Mouse (Mus musculus) spleen, postnatal 14 days (tissue): Measurements from ENCODE around the gene Vamp2.

Experiments used
- DNase-seq, 2 experiments: peaks; one replicate each; pipeline ENCODE4 v3.0.0; 2021 to 2022; ENCODE audit warnings: low spot score in 2 of 2

The Vamp2 gene

GRCm38 (mm10) chr11:69099177-69099914 is 11.1 kb downstream of the Vamp2 start:
- peak; percentile 32 to 35 for DNase-seq

GRCm38 (mm10) chr11:69099915-69100345 is 11.6 kb downstream of the Vamp2 start:
- peak; percentile 78 to 86 for DNase-seq

- DNase-seq = no peak
Observed at GRCm38 (mm10) chr11:69100639-69101360, 12.5 kb downstream of the Vamp2 start.

GRCm38 (mm10) chr11:69101604-69102402 is 13.5 kb downstream of the Vamp2 start:
- DNase-seq = no peak

DNA sequence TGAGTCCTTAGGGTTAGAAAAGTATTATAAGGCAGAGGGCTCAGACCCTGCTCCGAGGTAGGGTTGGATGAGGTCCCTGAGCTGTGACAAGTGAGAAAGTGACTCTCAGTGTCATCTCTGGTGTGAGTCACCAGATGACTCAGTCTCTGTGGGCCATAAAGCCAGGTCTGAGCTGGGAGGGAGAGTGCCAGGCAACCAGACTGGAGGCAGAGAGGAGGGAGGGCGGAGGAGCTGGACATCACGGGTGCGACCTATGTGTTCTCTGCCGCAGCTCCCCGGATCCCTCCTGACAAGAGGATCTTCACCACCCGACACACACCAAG is 14.1 kb downstream of the Vamp2 start:
- no peak for DNase-seq

- no peak for DNase-seq
Observed at GRCm38 (mm10) chr11:69103121-69103520, 14.8 kb downstream of the Vamp2 start.

GRCm38 (mm10) chr11:69103531-69104435 is 15.5 kb downstream of the Vamp2 start:
- DNase-seq = no peak

DNA sequence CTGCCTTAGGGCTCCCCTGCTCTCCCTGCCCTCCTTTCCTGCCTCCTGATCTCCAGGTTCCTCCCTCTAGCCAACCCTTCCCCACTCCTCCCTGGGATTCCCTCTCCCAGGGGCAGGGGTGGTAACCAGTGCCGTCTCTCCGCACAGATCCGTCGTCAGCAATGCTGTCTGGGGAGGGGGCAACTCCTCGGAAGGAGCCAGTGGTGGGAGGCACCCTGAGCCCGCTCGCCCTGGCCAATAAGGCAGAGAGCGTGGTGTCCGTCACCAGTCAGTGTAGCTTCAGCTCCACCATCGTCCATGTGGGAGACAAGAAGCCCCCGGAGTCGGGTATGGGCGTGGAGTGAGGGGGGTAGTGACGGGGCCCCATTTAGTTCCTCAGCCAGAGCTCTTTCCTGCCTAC is 16.2 kb downstream of the Vamp2 start:
- DNase-seq = no peak

DNA sequence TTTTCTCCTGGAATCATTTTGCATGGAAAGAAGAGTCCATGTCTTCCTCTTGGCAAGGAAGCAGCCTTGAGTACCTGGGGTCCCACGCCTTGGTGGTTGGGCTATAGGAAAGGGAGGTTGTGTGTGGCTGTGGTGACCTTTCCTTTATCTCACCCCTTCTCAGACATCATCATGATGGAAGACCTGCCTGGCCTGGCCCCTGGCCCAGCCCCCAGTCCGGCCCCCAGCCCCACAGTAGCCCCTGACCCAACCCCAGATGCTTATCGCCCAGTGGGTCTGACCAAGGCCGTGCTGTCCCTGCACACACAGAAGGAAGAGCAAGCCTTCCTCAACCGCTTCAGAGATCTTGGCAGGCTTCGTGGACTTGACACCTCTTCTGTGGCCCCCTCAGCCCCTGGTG is 16.9 kb downstream of the Vamp2 start:
- DNase-seq = no peak

GRCm38 (mm10) chr11:69105796-69106195 is 17.5 kb downstream of the Vamp2 start:
- DNase-seq = no peak

- no peak for DNase-seq
Observed at GRCm38 (mm10) chr11:69106299-69106698, 18.0 kb downstream of the Vamp2 start.

- no peak for DNase-seq
Observed at GRCm38 (mm10) chr11:69106842-69107241, 18.6 kb downstream of the Vamp2 start.

GRCm38 (mm10) chr11:69107676-69108075 is 19.4 kb downstream of the Vamp2 start:
- no peak for DNase-seq

- no peak for DNase-seq
Observed at GRCm38 (mm10) chr11:69108223-69108622, 19.9 kb downstream of the Vamp2 start.

DNA sequence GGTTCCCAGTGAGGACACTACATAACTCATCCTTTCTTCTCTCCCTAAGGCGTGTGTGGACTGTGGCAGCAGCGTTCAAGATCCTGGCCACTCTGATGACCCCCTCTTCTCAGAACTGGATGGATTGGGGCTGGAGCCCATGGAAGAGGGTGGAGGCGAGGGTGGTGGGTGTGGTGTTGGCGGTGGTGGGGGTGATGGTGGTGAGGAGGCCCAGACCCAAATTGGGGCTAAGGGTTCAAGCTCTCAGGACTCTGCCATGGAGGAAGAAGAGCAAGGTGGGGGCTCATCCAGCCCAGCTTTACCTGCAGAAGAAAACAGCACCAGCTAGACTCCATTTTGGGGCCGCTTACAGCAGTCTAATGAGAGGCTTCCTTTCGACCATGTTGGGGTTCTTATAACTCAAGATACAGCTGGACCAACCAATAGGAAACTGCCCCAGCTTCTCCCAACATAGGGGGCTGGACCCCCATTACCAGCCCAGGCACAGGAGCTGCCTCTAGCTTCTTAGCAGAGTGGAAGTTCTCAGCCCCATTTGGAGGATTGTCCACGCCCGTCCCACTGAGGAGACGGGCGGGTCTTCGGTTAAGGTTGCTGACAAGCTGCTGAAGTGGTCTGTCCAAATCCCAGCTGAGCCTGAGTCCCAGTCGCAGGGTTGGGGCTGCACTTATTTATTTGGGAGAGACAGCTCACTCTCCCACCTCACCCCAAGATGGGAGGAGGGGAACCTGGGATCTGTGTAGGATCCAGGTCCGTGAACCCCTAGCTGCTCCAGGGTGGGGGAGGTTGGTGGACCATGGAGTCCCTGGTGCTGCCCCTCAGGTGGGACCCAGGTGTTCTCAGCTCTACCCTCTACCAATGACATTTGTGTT is 21.0 kb downstream of the Vamp2 start:
- DNase-seq = no peak

GRCm38 (mm10) chr11:69110319-69111046 is 22.2 kb downstream of the Vamp2 start:
- peak; percentile 86 to 92 for DNase-seq

DNA sequence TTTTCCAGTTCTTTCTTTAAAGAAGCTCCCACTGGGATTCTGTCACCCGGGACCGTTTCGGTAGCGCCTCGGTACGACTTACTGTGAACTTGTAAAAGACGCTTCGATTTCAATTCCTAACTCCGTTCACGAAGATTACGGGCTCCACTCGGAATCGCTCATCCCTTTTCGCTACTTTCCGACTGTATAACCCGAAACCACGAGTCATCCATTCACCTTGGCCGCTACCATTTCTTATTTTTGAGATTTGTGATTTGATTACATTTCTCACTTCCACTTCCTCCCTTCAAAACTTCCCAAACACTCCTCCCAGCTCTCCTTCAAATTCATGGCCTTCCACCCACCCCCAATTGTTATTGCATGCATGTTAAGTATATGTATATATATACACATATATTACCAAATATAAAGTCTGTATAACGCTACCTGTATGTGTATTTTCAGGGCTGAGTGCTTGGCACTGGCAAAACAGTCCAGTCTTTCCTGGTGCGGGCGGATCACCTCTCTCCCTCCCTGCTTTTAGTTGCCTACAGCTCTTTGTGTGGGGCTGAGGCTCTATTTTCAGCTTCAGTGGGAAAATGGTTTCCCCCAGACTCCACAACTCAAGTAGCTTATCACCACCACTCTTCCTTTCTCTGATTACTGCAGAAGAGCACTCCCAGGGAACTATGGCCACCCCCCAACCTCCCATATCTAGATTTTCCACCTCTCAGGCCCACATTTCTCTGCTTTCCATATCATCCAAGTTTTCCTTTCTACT is 22.9 kb downstream of the Vamp2 start:
- DNase-seq = no peak

- DNase-seq = no peak
Observed at GRCm38 (mm10) chr11:69111865-69112264, 23.6 kb downstream of the Vamp2 start.

DNA sequence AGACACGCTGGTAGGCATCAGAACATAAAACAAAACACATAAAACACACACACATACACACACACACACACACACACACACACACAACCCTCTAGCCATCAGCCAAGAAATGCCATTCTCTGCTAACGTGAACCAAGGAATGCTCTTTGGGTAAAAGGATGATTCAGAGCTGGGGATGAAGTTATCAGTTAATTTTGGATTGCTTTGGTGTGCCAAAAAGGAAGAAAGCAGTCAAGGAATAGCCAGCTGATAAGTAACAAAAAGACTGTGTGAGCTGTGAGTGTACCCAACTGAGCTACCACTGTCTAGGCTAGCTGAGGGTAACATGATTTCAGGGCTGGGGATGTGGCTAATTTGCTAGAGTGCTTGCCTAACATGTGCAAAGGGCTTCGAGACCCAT is 25.7 kb downstream of the Vamp2 start:
- DNase-seq = no peak
